Mouse (Mus musculus): Measurements from ENCODE around the gene Kif23.

DNA sequence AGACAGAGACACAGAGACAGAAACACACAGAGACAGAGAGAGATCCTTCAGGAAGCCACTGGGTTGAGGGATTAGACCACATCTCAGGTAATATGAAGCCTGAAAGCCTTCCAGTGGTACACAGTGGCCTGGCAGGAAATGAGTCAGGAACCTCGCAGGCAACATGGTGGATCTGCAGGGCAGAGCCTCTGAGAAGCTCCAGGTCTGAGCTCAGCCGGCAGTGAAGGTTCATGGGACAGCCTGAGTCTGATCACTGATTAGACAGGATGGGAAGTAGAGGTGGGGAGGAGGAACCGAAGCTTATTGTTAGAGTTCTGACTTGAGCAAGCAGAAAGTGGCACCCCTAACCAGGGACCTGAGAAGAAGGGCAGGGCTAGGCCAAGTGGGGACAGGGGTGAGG lies 24.5 kb upstream of the Kif23 start:
- no peak for TF ChIP-seq CTCF (IDR thresholded peaks at IDR 0.05; ENCODE audit: low read depth, low read length)
- no peak for TF ChIP-seq POLR2A (IDR thresholded peaks at IDR 0.05; ENCODE audit: insufficient read depth, low read length)
